Mouse (Mus musculus): ENCODE data around the gene Srd5a3. TPM values are rescaled to one million over a fixed set of nuclear protein-coding genes. Genes with fewer than 3 reads are reported as not detected.

Srd5a3 gene
- polyA plus RNA-seq, 2 experiments from 2014 or later, result 31.0 to 32.4 TPM

DNA sequence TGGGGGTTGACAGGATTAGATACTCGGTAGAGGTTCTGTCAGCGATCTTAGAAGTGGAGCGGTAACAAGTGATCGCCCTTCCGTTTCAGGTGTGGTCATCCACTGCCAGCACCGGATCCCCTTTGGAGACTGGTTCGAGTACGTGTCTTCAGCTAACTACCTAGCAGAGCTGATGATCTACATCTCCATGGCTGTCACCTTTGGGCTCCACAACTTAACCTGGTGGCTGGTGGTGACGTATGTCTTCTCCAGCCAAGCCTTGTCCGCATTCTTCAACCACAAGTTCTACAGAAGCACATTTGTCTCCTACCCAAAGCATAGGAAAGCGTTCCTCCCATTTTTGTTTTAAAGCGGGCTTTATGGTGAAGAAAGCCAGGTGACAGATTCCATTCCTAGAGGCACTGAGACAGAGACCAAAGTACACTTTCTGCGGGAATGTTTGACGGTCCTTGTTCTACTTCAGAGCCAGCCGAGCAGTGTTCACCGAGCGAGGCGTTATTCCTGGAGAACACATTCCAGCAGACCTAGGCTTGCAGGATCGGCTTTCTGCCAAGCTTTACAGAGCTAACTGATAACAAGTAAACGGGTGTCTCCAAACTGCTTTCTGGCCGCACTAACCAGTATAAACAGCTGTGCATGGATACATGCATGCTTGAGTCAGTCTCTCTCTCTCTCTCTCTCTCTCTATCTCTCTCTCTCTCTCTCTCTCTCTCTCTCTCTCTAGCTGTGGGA is 14.5 kb downstream of the Srd5a3 start:
- ATAC-seq, result no peak

DNA sequence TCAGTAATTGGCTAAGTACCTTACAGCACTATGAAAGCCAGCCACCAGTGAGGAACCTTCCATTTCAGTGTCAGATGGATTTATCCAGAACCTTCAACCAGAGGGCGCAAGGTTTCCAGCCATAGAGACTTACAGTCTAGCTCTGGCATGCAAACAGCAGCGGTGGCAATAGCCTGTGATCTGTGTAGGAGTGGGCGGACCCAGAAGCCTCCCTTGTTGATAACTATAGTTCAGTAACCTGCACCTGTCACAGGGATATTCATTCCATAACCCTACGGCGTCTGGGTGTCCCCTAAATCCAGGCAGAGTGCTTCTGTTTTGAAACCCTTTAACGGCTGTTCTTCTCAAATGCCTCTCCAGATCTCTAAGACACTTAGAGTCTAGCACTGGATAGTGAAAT is 19.5 kb downstream of the Srd5a3 start:
- no peak for ATAC-seq

DNA sequence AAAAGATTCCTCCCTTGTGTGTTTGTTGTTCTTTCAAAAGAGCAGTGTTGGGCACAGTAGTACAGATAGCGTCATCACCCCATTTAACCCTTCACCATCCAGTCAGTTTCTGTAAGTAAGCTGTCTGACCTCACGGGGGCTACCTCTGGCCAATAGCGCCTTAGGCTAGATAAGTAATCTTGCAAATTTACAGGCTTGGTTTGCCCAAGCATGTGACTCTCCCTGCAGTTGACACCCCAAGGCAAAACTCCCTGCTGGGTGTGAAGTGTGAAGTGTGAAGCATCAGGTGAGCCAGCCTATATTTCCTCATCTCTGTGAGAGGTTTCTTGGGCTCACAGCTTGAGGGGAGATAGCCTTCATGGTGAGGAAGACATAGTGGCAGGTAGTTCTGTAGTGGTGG is 20.0 kb downstream of the Srd5a3 start:
- ATAC-seq, result no peak

DNA sequence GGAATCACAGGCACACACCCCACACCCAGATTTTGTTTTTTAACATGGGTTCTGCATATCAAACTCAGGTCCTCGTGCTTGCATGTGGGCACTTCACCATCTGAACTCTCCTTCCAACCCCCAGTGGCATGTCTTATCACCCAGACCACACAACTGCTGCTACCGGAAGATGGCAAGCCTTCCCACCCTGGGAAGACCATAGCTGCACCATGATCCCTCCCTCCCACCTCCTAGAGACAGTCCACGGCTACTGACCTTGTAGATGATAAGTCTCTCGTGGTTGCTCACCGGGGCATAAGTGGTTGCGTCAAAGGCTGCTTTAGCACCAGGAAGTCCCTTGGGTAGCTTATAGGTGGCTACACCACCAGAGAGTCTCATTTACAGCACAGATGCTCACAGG is 21.4 kb downstream of the Srd5a3 start:
- no peak for ATAC-seq

DNA sequence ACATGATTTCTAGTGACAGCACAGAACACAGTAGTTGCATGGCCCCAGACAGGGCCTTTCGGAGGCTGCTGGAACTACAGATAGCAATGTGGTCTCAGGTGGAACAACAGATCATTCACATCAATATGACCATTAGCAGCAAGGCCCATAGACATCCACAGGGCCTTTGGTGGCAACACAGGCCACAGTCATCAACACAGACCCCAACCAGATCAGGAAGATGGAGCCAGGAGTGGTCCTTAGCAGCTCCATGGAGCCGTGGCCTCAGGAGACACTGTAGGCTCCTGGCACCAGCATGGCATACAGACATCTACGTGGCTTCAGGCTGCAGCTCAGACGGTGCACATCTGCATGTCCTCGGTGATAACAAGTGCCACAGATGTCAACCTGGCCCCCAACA is 22.9 kb downstream of the Srd5a3 start:
- no peak for ATAC-seq

DNA sequence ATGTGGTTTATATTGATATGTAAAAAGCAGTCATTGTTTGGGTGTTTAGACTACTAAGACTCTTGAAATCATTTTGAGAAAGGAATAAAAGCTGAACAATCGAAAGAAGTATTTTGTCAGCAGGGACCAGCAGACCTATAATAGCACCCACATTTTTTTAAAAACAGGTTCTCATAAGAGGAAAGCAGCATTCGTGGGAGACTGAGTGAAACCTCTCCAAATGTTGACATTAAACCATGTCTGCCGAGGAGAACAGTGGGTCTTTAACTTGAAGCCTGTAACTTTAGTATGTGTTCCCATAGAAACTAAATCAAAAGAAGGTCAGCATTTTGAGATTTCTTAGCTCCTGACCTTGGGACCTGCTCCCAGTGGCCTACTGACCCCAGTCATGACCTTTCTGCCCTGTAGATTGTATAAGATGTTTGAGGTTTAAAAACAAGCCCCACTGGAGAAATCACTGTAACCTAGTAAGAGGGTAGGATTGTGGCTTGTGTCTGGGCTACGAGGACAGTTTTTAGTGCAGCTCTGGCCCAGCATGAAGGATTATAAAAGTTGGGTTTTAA is 23.8 kb downstream of the Srd5a3 start:
- ATAC-seq, result no peak

DNA sequence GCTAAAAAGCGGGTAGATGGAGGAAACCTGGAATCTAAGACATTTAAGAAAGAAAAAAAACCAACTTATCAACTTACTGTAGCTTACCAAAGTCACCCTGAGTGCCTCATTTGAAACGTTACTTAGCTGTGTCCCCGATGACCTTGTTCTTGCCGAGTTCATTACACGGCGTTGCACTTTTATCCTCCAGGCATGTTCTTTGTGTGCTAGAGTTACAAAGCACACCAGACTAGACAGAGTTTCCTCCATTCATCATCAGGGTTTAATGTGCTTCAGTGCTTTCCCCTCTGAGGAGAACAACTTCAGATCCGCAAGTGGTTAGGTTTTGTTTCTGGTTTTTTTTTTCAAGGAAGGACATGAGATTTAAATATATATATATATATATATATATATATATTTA is 24.8 kb downstream of the Srd5a3 start:
- ATAC-seq, result no peak

DNA sequence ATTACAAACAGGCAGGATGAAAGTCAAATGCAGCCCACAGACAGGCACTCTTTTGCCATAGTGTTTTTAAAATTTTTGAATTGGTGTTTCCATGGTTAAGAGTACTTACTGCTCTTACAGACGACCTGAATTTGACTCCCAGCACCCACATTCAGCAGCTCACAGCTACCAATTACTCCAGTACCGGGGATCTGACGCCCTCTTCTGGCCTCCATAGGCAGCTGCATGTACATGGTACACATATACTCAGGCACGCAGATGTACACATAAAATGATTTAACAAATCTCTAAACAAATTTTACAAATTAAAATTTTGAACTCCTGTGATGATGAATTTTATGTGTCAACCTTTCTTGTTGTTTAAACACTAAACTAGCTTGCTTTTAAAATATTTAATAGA is 30.5 kb downstream of the Srd5a3 start:
- no peak for ATAC-seq

DNA sequence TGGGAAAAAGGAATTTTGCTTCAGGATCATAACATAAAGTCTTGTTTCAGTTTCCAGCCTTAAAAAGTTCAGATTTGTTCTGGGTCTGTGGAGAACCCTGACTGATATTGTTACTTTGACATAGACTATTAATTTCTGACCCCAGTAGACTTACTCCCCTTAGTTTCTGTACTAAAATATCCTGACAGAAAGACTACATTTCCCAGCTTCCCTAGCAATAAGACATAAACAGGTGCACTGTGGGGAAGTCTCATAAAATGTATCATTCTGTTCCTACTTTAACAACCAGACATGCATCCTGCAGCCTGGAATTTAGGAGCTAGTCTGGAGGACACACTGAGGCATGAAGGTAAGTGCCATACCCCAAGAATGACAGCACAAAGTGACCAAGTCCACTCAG is 31.0 kb downstream of the Srd5a3 start:
- ATAC-seq, result no peak

DNA sequence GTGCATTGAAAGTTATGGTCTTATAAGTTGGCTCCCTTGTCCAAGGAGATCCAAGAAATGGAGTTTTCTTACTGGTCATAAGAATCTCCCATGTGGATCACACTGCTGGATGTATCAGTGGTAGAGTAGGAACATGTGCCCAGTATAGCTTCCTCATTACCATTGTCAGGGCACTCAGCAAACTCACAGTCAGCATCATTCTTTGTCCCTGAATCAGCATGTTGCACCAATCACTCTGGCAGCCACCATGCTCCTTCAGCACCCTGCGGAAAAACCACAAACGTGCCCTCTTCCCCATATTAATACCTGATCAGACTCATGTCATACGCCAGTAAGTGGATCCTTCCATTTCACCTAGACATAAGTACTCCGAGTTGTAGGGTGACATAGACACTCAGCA is 35.0 kb downstream of the Srd5a3 start:
- no peak for ATAC-seq

DNA sequence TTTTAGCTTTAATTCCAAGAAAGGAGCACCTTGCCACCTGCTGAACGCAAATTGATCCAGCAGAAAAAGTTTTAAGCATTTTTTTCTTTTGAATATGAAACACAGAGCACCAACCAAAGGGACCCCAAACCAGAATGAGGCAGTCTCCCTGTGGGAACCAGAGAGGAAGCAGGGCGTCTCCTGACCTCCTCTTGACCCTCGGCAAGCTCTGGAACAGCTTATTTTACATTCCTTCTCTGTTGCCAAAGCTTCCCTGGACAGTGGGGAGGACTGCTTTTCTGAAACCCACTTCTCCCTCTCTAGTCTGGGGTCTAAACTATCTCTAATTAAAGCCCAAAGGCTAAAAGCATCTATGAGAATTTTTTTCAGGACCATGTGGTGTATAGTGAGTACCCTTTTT is 36.3 kb downstream of the Srd5a3 start:
- ATAC-seq, result no peak

DNA sequence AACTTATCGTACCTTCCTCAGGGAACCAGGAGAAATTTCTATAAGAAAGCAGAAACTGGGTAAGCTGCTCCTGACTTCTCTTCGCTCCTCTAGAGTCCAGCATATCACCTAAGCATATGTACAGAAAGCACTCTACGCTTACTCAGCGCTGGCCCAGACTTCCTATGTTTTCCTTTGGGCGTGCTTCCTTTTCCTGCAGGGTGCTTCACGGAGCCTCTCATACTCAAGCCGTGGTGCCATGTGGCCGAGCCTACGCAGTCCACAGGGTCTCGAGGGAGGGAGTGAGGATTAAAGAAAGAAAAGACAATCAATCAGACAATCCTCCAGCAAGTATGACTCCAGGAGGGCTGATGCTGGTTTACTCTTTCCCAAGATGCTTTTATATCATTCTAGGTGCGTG is 36.8 kb downstream of the Srd5a3 start:
- no peak for ATAC-seq

DNA sequence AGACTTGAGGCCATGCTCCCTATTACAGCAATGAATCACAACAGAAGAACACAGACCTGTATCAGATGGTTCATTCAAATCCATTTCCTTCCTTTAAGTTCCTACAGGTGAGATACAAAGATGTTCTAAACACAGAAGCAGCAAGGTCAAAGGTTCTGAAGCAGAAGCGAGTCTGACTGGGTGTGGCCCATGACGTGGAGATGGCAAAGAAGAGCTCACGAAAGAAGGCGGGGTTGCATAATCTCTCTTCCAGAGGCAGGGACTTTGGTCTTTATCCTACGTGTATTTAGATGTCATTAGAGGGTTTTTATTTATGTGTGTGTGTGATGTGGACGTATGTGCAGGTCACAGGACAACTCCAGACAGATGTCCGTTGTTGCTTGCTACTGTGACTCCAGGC is 37.6 kb downstream of the Srd5a3 start:
- no peak for ATAC-seq

DNA sequence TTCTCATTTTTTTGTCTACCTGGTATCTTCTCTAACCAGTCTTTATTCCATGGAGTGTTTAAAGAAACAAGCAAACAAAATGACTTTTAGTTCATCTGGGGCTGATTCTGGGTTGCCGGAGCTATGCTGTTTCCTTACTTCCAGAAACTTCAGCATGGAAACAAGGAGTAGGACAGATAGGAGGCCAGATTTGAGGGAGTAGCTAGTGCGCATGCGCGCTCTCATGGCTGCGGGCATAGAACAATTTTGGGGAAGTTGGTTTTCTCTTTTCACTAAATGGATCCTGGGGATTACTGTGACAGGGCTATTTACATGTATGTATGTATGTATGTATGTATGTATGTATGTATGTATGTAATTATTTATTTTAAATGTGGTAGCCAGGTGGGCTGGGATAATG is 39.1 kb downstream of the Srd5a3 start:
- ATAC-seq, result no peak

DNA sequence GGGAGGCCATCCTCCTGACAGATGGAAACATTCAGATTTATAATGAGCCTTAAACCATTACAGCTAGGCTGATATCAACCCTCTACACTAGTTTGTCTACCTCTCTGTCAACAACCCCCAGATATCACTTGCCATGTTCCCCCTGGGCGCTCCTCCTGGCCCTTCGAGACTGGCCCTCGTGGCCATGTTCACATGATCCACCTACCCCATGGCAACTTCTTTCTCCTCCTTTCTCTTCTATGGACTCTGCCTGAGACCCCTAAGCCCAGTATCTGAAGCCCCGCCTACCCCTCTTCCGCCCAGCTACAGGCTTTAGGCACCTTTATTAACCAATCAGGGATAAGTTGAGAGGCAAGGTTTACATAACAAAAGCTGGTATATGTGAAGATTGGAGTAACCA is 39.7 kb downstream of the Srd5a3 start:
- ATAC-seq, result no peak

DNA sequence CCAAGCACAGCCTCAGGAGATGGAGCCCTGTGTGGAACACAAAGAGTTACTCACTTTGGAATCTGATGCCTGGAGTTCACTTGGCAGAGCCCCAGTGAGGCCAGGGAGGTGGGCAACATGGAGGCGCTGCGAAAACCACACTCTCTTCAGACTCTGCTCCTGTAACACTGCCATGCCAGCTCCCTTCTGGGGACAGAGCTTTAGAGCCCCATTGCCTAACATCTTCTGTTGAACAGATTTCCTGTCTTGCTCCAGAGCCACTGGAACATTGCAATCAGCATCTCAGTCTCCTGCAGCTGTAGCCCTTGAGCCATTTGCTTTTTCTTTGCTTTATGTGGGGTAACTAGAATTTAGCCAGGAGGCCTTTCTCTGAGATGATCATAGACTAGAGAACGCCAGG is 42.3 kb downstream of the Srd5a3 start:
- ATAC-seq, result no peak

DNA sequence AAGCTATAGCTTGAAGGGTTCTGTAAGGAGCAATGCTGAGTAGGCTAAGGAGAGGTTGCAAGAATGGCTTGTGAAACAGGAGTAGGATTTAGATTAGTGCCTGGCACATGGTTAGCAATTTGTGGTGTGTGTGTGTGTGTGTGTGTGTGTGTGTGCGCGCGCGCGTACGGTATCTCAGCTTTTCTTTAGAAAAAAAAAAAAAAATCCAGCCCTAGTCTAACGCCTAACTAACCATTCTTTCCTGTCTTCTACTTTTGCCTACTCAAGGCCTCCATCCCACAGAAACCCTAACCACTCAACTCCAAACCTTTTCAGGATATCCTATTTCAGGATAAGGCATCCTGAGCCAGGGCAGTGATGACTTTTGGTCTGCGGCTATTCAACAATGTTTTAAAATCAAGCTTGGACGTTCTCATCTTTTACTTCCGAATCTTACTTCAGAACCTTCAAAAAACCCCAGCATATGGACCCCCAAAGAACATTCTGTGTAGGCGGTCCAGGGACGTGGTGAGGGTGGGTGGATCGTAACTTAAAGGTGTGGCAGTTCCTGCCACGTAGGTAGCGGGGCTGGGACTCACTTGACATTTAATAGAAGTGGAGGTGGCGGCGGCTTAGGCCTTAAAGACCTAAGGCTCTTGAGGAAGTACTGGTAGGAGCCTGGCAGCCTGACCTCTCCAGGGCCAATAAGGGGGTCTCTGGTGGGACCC is 43.1 kb downstream of the Srd5a3 start:
- peak; percentile 68 for ATAC-seq

DNA sequence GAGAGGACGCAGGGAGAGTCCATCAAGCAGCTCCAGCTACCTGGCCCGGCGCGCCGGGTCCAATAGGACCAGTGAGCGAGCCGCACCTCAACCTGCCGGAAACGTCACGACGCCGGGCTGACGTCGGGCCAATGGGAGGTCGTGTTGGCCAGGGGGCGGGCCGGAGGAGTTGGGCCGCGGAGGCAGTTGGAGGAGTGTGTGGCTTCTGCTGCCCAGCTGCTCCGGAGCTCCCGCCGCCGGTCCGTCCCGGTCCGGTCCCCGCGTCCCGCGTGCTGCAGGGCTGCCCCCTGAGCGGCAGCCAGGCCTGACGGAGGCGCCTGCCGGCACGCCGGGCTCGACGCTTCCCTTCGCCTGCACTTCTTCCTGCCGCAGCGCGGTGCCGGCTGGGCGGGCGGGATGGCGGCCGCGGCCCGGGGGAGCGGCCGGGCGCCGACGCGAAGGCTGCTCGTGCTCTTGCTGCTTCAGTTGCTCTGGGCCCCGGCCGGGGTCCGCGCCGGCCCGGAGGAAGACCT is 43.7 kb downstream of the Srd5a3 start, which contains the start of gene Tmem165:
Gene Tmem165 (plus strand): TSS at position 131 of the 512 bp plus-strand sequence.
- peak; percentile 93 for ATAC-seq

DNA sequence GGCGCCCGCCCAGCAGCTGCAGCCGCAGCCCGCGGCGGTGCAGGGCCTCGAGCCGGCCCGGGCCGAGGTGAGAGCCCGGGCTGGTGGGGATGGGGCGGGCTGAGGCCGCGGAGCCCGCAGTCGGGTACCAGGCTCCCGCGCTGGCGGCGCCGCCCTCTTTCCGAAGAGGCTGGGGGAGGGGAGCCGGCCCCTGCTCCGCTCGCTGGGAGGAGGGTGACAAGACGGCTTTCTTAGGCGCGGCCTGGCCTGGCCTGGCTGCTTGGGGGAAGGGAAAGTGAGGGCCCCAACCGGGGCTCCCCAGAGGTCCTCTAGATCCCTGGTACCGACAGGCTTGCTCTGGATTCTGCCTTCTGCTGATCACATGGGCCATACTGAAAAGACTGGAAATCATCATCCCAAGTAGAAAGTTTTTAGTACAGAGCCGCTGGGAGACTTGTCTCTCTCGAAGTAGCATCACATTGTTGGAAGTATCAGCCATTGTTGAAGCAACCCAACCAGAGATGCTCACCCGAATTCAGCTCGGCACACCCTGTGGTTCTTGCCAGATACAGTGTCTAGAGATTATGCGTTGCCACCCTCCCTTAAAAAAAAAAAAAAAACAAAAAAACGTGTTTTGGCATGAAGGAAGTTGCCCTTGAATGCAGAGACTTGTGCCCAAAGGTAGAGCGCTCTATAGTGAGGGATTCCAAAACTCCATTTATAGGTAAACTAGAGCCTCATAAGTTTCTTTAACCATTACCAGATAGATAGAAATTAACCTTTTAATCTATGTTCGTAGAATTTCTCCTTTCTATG is 44.4 kb downstream of the Srd5a3 start:
- ATAC-seq, result peak; percentile 33

DNA sequence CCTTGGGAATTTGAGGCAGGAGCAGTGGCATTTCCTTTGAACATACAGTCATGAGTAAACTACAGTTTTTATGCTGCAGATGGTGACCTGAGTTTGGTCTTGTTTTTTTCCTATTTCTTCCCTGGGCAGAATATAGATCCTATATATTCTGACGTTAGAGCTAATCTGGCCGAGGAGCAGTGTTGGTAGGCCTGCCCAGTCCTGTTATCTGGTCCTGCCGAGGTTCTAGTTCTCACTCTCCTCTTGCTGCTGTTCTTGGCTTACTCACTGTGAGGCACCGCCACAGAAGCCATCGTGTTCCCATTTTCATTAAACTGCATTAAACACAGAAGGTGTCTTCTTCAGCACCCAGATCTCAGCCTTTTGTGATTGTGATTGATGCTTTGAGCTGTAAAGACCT is 47.8 kb downstream of the Srd5a3 start:
- no peak for ATAC-seq

DNA sequence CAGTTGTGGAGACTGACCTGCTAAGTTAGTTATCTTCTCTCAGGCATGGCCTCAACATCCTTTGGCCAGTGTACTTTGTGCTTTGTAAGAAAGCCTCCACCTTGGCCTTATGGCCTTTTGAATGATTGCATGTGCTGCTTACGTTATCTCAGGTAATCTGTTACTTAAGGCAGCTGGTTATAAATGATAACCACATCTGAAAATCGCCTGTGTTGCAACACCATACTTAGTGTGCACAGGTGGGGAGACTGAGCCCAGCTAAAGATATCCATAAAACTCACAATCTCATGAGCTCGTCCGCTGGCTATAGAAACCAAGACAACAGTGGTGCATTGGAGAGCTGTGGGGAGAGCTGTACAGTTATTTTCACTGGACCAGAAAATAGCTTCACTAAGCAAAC is 50.5 kb downstream of the Srd5a3 start:
- ATAC-seq, result no peak

DNA sequence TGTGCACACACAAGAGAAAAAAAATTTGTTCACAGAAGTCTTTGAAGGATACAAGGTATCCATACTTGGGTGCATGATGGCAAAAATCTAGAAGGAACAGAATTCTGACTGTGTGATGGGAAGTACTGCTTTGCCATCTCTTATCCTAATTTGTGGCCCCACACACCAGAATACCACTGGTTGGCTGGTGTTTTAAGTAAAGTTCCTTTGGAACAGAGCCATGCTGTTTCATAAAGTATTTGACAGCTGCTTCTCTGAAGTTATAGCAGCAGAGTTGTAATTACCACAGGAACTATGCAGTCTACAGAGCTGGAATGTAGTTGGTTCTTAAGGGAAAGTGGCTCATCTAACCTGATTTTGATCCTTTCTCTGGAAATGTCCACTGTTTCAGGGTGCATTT is 53.0 kb downstream of the Srd5a3 start:
- ATAC-seq, result no peak

DNA sequence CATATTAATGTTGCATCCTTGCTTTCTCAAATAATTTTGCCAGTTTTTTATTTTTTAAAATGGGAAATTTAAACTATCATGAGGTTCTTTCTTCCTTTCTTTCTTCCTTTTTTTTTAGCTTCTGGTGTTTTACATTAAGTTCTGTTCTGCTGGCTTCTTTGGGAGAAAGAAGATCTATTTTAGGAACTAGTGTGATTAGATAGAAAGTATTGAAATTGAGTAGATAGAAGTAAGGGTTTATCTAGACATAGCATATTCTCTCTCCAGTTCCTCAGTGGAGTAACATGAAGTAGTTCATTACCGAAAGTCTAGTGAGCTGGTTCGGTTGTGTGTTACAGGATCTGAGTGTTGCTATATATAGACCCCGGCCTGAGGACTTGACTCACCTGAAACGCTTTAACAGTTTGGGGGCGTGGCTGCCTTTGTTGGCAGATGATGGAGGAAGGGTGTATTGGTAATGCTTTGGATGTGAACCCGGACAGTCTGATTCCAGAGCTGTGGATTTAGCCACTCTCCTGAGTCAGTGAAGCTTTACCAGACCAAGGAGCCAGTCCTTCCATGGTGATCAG is 54.4 kb downstream of the Srd5a3 start:
- no peak for ATAC-seq

All from CD4-positive, CD25-positive, alpha-beta regulatory T cell, adult 4 months (primary cell).